Mouse (Mus musculus) liver, postnatal 0 days (tissue): ENCODE data around the gene Rps27rt.

Experiments used
- CTCF ChIP-seq: sonication (generic); IDR thresholded peaks from 2 replicates; pipeline ENCODE4 v1.5.1; 2016; ENCODE audit warnings: antibody characterized with exemption, low read depth
- EP300 ChIP-seq: IDR thresholded peaks from 2 replicates; pipeline ENCODE4 v1.6.1; 2016; ENCODE audit warnings: antibody characterized with exemption, low read depth, mild to moderate bottlenecking

GRCm38 (mm10) chr9:114986361-114986760 is 3.8 kb upstream of the Rps27rt start:
- no peak for TF ChIP-seq CTCF
- TF ChIP-seq EP300 = no peak
